Mouse (Mus musculus) heart, postnatal 0 days (tissue): Measurements from ENCODE around the gene Aldh6a1.

Experiments used
- CTCF ChIP-seq: IDR thresholded peaks from 2 replicates; pipeline ENCODE4 v1.5.1; 2016; ENCODE audit warnings: antibody characterized with exemption, control low read depth, low read depth
- EP300 ChIP-seq: IDR thresholded peaks from 2 replicates; pipeline ENCODE4 v1.6.1; 2016; ENCODE audit warnings: antibody characterized with exemption, low read depth

DNA sequence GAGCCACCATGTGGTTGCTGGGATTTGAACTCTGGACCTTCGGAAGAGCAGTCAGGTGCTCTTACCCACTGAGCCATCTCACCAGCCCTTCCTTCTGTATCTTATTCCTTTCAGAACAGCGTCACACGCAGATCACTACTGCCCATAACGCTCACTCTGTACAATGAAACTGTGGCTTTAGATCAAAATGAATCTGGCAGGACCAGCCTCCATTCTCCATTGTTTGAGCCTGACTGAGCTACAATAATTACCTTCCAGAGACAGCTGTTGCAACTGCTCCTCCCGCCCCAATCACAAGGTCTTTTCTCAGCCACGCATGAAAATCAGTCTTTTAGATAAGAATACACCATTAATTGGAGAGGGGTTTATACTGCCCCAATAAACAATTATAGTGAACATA lies 46.3 kb downstream of the Aldh6a1 start:
- no peak for TF ChIP-seq CTCF
- no peak for TF ChIP-seq EP300
